Mouse (Mus musculus): Measurements from ENCODE around the gene Abca14.

- TF ChIP-seq CTCF (IDR thresholded peaks at IDR 0.05; ENCODE audit: borderline replicate concordance, control insufficient read depth, extremely low read depth, insufficient read depth, low read length, poor library complexity) (no peak), POLR2A (IDR thresholded peaks at IDR 0.05; ENCODE audit: control insufficient read depth, extremely low read depth, insufficient read depth, low read length, poor library complexity) (no peak)
Measured at GRCm38 (mm10) chr7:120272110-120272509, 68.3 kb downstream of the Abca14 start.

Data from thymus, adult 2 months (tissue).